36 mouse cellular contexts compared by ENCODE assay signal in the genomic region with DNA sequence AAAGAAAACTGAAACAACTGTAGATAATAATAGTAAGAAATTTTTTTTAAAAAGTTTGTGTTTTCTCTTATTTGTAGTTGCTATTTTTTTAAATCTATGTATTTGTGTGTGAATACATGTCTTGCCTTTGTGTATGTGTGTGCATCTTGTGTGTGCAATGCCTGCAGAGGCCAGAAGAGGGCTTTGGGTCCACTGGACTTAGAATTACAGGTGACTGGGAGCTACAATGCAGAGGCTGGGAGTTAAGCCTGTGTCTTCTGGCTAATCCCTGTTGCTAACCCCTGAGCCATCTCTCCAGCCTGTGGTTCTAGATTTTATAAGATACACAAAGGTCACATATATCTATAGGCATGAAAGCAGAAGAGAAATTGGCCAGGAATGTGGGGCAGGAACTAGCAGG. TPM values are rescaled to one million over a fixed set of nuclear protein-coding genes. Genes with fewer than 3 reads are reported as not detected.
DNase-seq lines count a peak whose midpoint lies in the region; ATAC-seq and TF ChIP-seq lines count a peak whose summit lies in the region.
"Had no signal": no experiment of that assay in that cellular context is flagged by ENCODE, and none has a peak within 500 bp of the region (broad histone marks: within the 10 kb centered on the region; RNA-seq: fewer than 3 reads in every experiment).

No protein-coding gene starts in this region.

- TF ChIP-seq CTCF in hindbrain, postnatal 0 days (IDR thresholded peaks at IDR 0.05; ENCODE audit: low read depth), result 0 out of 2 replicates have a peak, but pooled peaks have one; percentile 6
- TF ChIP-seq CTCF in E14TG2a.4 (conservative IDR thresholded peaks at IDR 0.05; ENCODE audit: low read length), result peak; percentile 7; the same call in 1 of the 2 replicates
- TF ChIP-seq CTCF in Patski (IDR thresholded peaks at IDR 0.05), result peak; percentile 25
- TF ChIP-seq CTCF in brain, embryonic 14.5 days (IDR thresholded peaks at IDR 0.05; ENCODE audit: borderline replicate concordance, extremely low read depth, insufficient read depth, insufficient read length), result peak; percentile 2; the same call in 1 of the 2 replicates

- H3K27me3 ChIP-seq in hindbrain, postnatal 0 days (ENCODE audit: insufficient read depth, low read length), result no peaks in the 10 kb centered on the region
- H3K27me3 ChIP-seq in hindbrain, embryonic 16.5 days (replicated peaks; ENCODE audit: control insufficient read depth, insufficient read depth, low read length), result no peaks in the 10 kb centered on the region
- H3K27me3 ChIP-seq in E14TG2a.4 (ENCODE audit: insufficient read depth, low read length), result no peaks in the 10 kb centered on the region
- peaks cover 9% of the 10 kb centered on the region for H3K27me3 ChIP-seq in Patski
- H3K27me3 ChIP-seq: CH12.LX; embryonic facial prominence, embryonic 12.5 days; embryonic facial prominence, embryonic 15.5 days; heart, embryonic 13.5 days; hindbrain, embryonic 12.5 days; hindbrain, embryonic 15.5 days had no signal

- H3K4me2 ChIP-seq in hindbrain, postnatal 0 days (ENCODE audit: low read depth, low read length), result no peak overlapping the region
- no peak overlapping the region for H3K4me2 ChIP-seq in hindbrain, embryonic 16.5 days (ENCODE audit: low read length)
- H3K4me2 ChIP-seq: embryonic facial prominence, embryonic 12.5 days; embryonic facial prominence, embryonic 15.5 days; heart, embryonic 13.5 days; hindbrain, embryonic 12.5 days; hindbrain, embryonic 15.5 days had no signal

- DNase-seq in hindbrain, postnatal 0 days (ENCODE audit: low spot score), result no peak
- no peak for DNase-seq in Patski (ENCODE audit: low read depth, low spot score)
- DNase-seq in brain, embryonic 14.5 days (ENCODE audit: low read depth), result no peak
- DNase-seq in gastrocnemius, adult 18-20 months (ENCODE audit: low spot score), result no peak
- DNase-seq in cerebellum, adult 11 months, result no peak
- DNase-seq: adrenal gland, adult 8-10 months; adrenal gland, postnatal 25 days; B cell, adult 2 months; cerebellum, adult 2 months; cerebellum, adult 9-11 months; cerebellum, postnatal 25 days; forebrain, postnatal 0 days; gastrocnemius, postnatal 25 days; heart, adult 2 months; kidney, adult 11 months had no signal

- H3K4me1 ChIP-seq in hindbrain, postnatal 0 days (ENCODE audit: insufficient read depth, low read length), result no peaks in the 10 kb centered on the region
- H3K4me1 ChIP-seq in hindbrain, embryonic 16.5 days (ENCODE audit: control insufficient read depth, insufficient read depth, low read depth, low read length), result no peaks in the 10 kb centered on the region
- H3K4me1 ChIP-seq in E14TG2a.4 (replicated peaks; ENCODE audit: low read depth, low read length), result peaks cover 30% of the 10 kb centered on the region
- H3K4me1 ChIP-seq: embryonic facial prominence, embryonic 12.5 days; embryonic facial prominence, embryonic 15.5 days; heart, embryonic 13.5 days; hindbrain, embryonic 12.5 days; hindbrain, embryonic 15.5 days had no signal

- TF ChIP-seq POLR2A in brain, embryonic 14.5 days (IDR thresholded peaks at IDR 0.05; ENCODE audit: borderline replicate concordance, extremely low read depth, insufficient read depth, insufficient read length, poor library complexity, severe bottlenecking), result no peak

- no peaks in the 10 kb centered on the region for H3K36me3 ChIP-seq in hindbrain, postnatal 0 days (ENCODE audit: insufficient read depth, low read length)
- H3K36me3 ChIP-seq in hindbrain, embryonic 16.5 days (ENCODE audit: control insufficient read depth, insufficient read depth, low read length), result no peaks in the 10 kb centered on the region
- no peaks in the 10 kb centered on the region for H3K36me3 ChIP-seq in E14TG2a.4 (ENCODE audit: insufficient read depth, low read length)
- H3K36me3 ChIP-seq: embryonic facial prominence, embryonic 12.5 days; embryonic facial prominence, embryonic 15.5 days; heart, embryonic 10.5 days; heart, embryonic 13.5 days; hindbrain, embryonic 12.5 days; hindbrain, embryonic 15.5 days had no signal

- in situ Hi-C loops in Patski (cut with MboI; ENCODE audit: low pct_unique_long_range_greater_than_20kb), result no loop called here

- H3K9me3 ChIP-seq in hindbrain, postnatal 0 days (ENCODE audit: low read length), result no peaks in the 10 kb centered on the region
- peaks cover 2% of the 10 kb centered on the region for H3K9me3 ChIP-seq in hindbrain, embryonic 16.5 days (ENCODE audit: control insufficient read depth, low read length)
- no peaks in the 10 kb centered on the region for H3K9me3 ChIP-seq in E14TG2a.4 (ENCODE audit: low read length)
- H3K9me3 ChIP-seq: embryonic facial prominence, embryonic 12.5 days; embryonic facial prominence, embryonic 15.5 days; heart, embryonic 10.5 days; hindbrain, embryonic 15.5 days had no signal

- CTCF ChIA-PET in Patski (lab: Charles Lee), result no interaction called here

- H3K27ac ChIP-seq in hindbrain, postnatal 0 days, result no peak overlapping the region
- no peak overlapping the region for H3K27ac ChIP-seq in hindbrain, embryonic 16.5 days (ENCODE audit: low read depth, low read length)
- H3K27ac ChIP-seq: embryonic facial prominence, embryonic 12.5 days; embryonic facial prominence, embryonic 15.5 days; heart, adult 2 months; heart, embryonic 10.5 days; heart, embryonic 13.5 days; hindbrain, embryonic 12.5 days; hindbrain, embryonic 15.5 days had no signal

- no peak overlapping the region for H3K9ac ChIP-seq in hindbrain, postnatal 0 days (replicated peaks; ENCODE audit: low read length)
- H3K9ac ChIP-seq in hindbrain, embryonic 16.5 days (ENCODE audit: low read depth, low read length), result no peak overlapping the region
- H3K9ac ChIP-seq: embryonic facial prominence, embryonic 12.5 days; embryonic facial prominence, embryonic 15.5 days; forebrain, postnatal 0 days; heart, embryonic 13.5 days; hindbrain, embryonic 12.5 days; hindbrain, embryonic 15.5 days had no signal

- no peak overlapping the region for H3K4me3 ChIP-seq in hindbrain, postnatal 0 days (ENCODE audit: low read length)
- H3K4me3 ChIP-seq in hindbrain, embryonic 16.5 days (ENCODE audit: low read length), result no peak overlapping the region
- no peak overlapping the region for H3K4me3 ChIP-seq in E14TG2a.4 (replicated peaks; ENCODE audit: low read length)
- H3K4me3 ChIP-seq: embryonic facial prominence, embryonic 12.5 days; embryonic facial prominence, embryonic 15.5 days; heart, adult 2 months; heart, embryonic 10.5 days; heart, embryonic 13.5 days; hindbrain, embryonic 12.5 days; hindbrain, embryonic 15.5 days had no signal

- POLR2A ChIA-PET in Patski (lab: Charles Lee), result no interaction called here

- ATAC-seq in hindbrain, postnatal 0 days, result no peak
- ATAC-seq in hindbrain, embryonic 16.5 days, result no peak
- no peak for ATAC-seq in Patski
- ATAC-seq: activated CD4-positive, CD25-positive, alpha-beta regulatory T cell, adult 4 months; forebrain, embryonic 14.5 days; forebrain, postnatal 0 days; inflammation-experienced regulatory T-cells, adult 6 months had no signal

RNA-seq across cellular contexts. Expression of gene Gm26661, which starts 9.2 kb away (rescaled TPM):
- total RNA-seq in hindbrain, postnatal 0 days (2014; rRNA removed), result not detected in 2 replicates
- polyA plus RNA-seq in hindbrain, postnatal 0 days (2015; fragmentation: Nextera tagmentation; extraction: Ambion mirVana), result 0.94 TPM in 1 of 2 replicates, not detected in the other
- polyA plus RNA-seq in hindbrain, embryonic 16.5 days (2015; fragmentation: Nextera tagmentation; extraction: Ambion mirVana), result 0.38 TPM in 1 of 2 replicates, not detected in the other
- polyA plus RNA-seq in Patski (2021), result not detected
- polyA plus RNA-seq in brain, embryonic 14.5 days (2012; rRNA removed), result not detected in 2 replicates
- total RNA-seq in gastrocnemius, adult 18-20 months (2021), result not detected
- total RNA-seq: adrenal gland, adult 8-10 months; adrenal gland, postnatal 25 days; CH12.LX; common myeloid progenitor, adult 5-6 weeks; ES-E14; forebrain, postnatal 0 days; gastrocnemius, adult 8-10 months; gastrocnemius, postnatal 25 days; heart, adult 2 months; heart, postnatal 25 days; hematopoietic stem cell, adult 5-6 weeks had no signal
- polyA plus RNA-seq: activated CD4-positive, CD25-positive, alpha-beta regulatory T cell, adult 4 months; cerebellum, adult 2 months; embryonic facial prominence, embryonic 12.5 days; embryonic facial prominence, embryonic 15.5 days; forebrain, embryonic 11.5 days; forebrain, embryonic 14.5 days; forebrain, postnatal 0 days; frontal cortex, adult 2 months; gonadal fat pad, adult 2 months; heart, adult 2 months; heart, embryonic 10.5 days; heart, embryonic 13.5 days; heart, embryonic 16.5 days; hindbrain, embryonic 12.5 days; inflammation-experienced regulatory T-cells, adult 6 months had no signal

RNA-seq across cellular contexts. Expression of gene Flnb, which starts 17.1 kb away (rescaled TPM):
- 28.8 and 32.7 TPM in 2 replicates for total RNA-seq in hindbrain, postnatal 0 days (2014; rRNA removed)
- polyA plus RNA-seq in hindbrain, postnatal 0 days (2015; fragmentation: Nextera tagmentation; extraction: Ambion mirVana), result 4.2 and 8.5 TPM in 2 replicates
- polyA plus RNA-seq in hindbrain, embryonic 16.5 days (2015; fragmentation: Nextera tagmentation; extraction: Ambion mirVana), result 6.3 and 12.2 TPM in 2 replicates
- polyA plus RNA-seq in Patski (2021), result 124 TPM
- polyA plus RNA-seq in brain, embryonic 14.5 days (2012; rRNA removed), result 16.0 and 20.6 TPM in 2 replicates
- total RNA-seq in gastrocnemius, adult 18-20 months (2021), result 10 to 100 TPM in 1 of 2 experiments, 1 to 10 TPM in 1; 6.2 to 10.5 TPM
